Mouse (Mus musculus): ENCODE results near the gene Atp6v1b1. TPM values are rescaled to one million over a fixed set of nuclear protein-coding genes. Genes with fewer than 3 reads are reported as not detected.

Atp6v1b1 gene
- total and polyA plus RNA-seq, 2 experiments from 2014 or later: 4.1 TPM; not detected in 1

GRCm38 (mm10) chr6:83704701-83705100 is 38.1 kb upstream of the Atp6v1b1 start:
- no peak overlapping the region for H3K4me3 ChIP-seq (ENCODE audit: low read depth, low read length)
- ATAC-seq (ENCODE audit: insufficient read depth, low read depth) (no peak), DNase-seq (ENCODE audit: low spot score) (no peak)
- H3K27ac ChIP-seq (ENCODE audit: low read depth): no peak overlapping the region
- H3K27me3 ChIP-seq (ENCODE audit: control insufficient read depth, insufficient read depth, low read length): peaks cover 96% of the 10 kb centered on the region
- WGBS: 23% methylated on average over 5 of the region's 5 CpGs
- H3K4me2 ChIP-seq (ENCODE audit: low read depth, low read length): no peak overlapping the region
- H3K36me3 ChIP-seq (replicated peaks; ENCODE audit: control insufficient read depth, insufficient read depth, low read length): no peaks in the 10 kb centered on the region
- no peaks in the 10 kb centered on the region for H3K9me3 ChIP-seq (replicated peaks; ENCODE audit: control insufficient read depth, low read length)
- H3K9ac ChIP-seq (replicated peaks; ENCODE audit: low read depth, low read length): no peak overlapping the region
- H3K4me1 ChIP-seq (ENCODE audit: control insufficient read depth, insufficient read depth): no peaks in the 10 kb centered on the region
- TF ChIP-seq EP300 (IDR thresholded peaks at IDR 0.05; ENCODE audit: low read depth) (no peak), CTCF (IDR thresholded peaks at IDR 0.05; ENCODE audit: low read depth) (no peak)

DNA sequence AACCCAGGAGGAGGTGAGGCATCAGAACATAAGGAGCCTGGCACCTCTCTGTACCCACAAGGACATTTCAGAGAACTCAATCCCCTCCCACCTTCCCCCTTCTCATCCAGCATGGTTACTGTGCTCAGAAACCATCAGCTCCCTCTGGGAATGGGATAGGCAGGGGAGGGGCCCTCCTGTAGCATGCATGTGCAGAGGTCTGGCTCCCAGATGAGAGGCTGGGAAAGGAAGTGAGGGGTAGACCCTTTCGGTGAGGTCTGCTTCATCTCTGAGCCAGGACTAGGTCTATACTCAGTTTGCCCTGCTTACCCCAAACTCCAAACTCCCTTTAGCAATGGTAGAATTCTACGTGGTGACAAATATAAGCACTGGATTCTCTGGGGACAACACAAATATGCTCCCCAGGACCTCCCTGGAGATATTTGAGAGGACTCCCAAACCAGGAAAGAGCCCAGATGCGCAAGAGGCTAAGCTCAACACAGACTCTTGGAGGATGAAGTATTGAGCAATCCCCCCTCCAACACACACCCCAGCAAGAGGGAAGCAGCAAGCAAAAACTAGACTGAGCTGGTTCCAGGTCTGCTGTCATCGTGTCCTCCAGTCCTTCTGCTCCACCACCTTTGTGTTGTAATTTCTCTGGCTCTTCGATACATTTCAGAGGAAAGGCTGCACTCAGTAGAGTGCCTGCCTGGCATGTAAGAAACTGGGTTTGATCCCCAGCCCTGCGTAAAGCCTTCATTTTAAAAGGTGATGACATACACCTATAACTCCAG is 34.9 kb upstream of the Atp6v1b1 start:
- Histone ChIP-seq H3K4me2 (ENCODE audit: low read depth, low read length) (no peak overlapping the region), H3K27me3 (ENCODE audit: control insufficient read depth, insufficient read depth, low read length) (peaks cover 100% of the 10 kb centered on the region), H3K4me1 (ENCODE audit: control insufficient read depth, insufficient read depth) (peaks cover 9% of the 10 kb centered on the region), H3K9me3 (replicated peaks; ENCODE audit: control insufficient read depth, low read length) (no peaks in the 10 kb centered on the region), H3K36me3 (replicated peaks; ENCODE audit: control insufficient read depth, insufficient read depth, low read length) (no peaks in the 10 kb centered on the region), H3K9ac (replicated peaks; ENCODE audit: low read depth, low read length) (no peak overlapping the region), H3K4me3 (ENCODE audit: low read depth, low read length) (no peak overlapping the region), H3K27ac (ENCODE audit: low read depth) (no peak overlapping the region)
- DNase-seq (ENCODE audit: low spot score) (no peak), ATAC-seq (ENCODE audit: insufficient read depth, low read depth) (no peak)
- TF ChIP-seq EP300 (IDR thresholded peaks at IDR 0.05; ENCODE audit: low read depth) (no peak), CTCF (IDR thresholded peaks at IDR 0.05; ENCODE audit: low read depth) (no peak)
- 9% methylated on average over 6 of the region's 6 CpGs for WGBS

DNA sequence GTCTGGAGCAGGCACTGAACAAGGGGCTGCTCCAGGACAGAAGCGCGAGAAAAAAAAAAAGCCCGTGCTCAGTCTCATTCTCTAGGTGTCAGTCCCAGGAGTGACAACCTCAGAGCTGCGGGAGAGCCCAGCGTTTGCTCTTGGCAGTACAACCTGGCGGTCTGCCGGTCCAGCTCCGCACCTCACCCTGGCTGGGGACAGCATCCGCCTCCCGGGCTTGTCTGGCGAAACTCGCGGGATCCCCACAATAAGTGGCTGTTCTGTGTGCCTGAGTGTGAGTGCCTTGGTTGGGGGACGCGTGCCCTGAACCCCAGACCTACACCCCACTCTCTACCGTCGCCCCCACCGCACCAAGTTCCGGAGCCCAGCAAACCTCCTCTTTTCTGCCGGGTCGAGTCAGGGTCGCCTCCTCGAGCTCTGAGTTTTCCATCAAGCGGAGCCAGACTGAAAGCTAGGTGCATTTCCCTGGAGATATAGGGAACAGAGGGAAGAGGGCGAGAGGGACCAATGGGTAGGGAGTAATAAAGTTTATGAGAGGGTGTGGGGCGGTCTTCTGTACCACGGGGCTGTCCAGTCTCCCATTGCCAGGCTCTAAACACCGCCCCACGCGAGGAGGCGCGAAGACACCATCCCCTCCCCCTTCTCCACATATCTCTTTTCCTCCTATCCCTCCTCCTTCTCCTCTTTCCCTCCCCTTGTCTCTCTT is 32.3 kb upstream of the Atp6v1b1 start:
- Histone ChIP-seq H3K36me3 (replicated peaks; ENCODE audit: control insufficient read depth, insufficient read depth, low read length) (no peaks in the 10 kb centered on the region), H3K4me3 (ENCODE audit: low read depth, low read length) (peak overlapping the region; percentile 46), H3K9me3 (replicated peaks; ENCODE audit: control insufficient read depth, low read length) (no peaks in the 10 kb centered on the region), H3K27me3 (ENCODE audit: control insufficient read depth, insufficient read depth, low read length) (peaks cover 100% of the 10 kb centered on the region), H3K27ac (ENCODE audit: low read depth) (no peak overlapping the region), H3K9ac (replicated peaks; ENCODE audit: low read depth, low read length) (no peak overlapping the region), H3K4me2 (ENCODE audit: low read depth, low read length) (peak overlapping the region; percentile 62), H3K4me1 (ENCODE audit: control insufficient read depth, insufficient read depth) (peaks cover 9% of the 10 kb centered on the region)
- TF ChIP-seq CTCF (IDR thresholded peaks at IDR 0.05; ENCODE audit: low read depth) (no peak), EP300 (IDR thresholded peaks at IDR 0.05; ENCODE audit: low read depth) (no peak)
- ATAC-seq (ENCODE audit: insufficient read depth, low read depth): peak; percentile 19; the same call in 1 of the 2 replicates
- DNase-seq (ENCODE audit: low spot score): no peak
- WGBS: under 1% methylated on average over 32 of the region's 32 CpGs

GRCm38 (mm10) chr6:83711067-83711675 is 31.6 kb upstream of the Atp6v1b1 start, which contains the start of gene Vax2:
TSS of gene Vax2 (plus strand) at chr6:83711264.
- H3K4me2 ChIP-seq (ENCODE audit: low read depth, low read length): peak within 1 kb of the TSS; percentile 62
- ATAC-seq (ENCODE audit: insufficient read depth, low read depth) (peak; percentile 75), DNase-seq (ENCODE audit: low spot score) (no peak)
- H3K27ac ChIP-seq (ENCODE audit: low read depth): no peak within 1 kb of the TSS
- peaks cover 9% of the 10 kb centered on the region for H3K4me1 ChIP-seq (ENCODE audit: control insufficient read depth, insufficient read depth)
- no peaks in the 10 kb centered on the region for H3K9me3 ChIP-seq (replicated peaks; ENCODE audit: control insufficient read depth, low read length)
- whole genome bisulfite sequencing: under 1% methylated on average over 45 of the region's 46 CpGs
- no peak within 1 kb of the TSS for H3K9ac ChIP-seq (replicated peaks; ENCODE audit: low read depth, low read length)
- peaks cover 100% of the 10 kb centered on the region for H3K27me3 ChIP-seq (ENCODE audit: control insufficient read depth, insufficient read depth, low read length)
- no peaks in the 10 kb centered on the region for H3K36me3 ChIP-seq (replicated peaks; ENCODE audit: control insufficient read depth, insufficient read depth, low read length)
- TF ChIP-seq CTCF (IDR thresholded peaks at IDR 0.05; ENCODE audit: low read depth) (no peak), EP300 (IDR thresholded peaks at IDR 0.05; ENCODE audit: low read depth) (no peak)
- H3K4me3 ChIP-seq (ENCODE audit: low read depth, low read length): peak within 1 kb of the TSS; percentile 46

- 3% methylated on average over 45 of the region's 45 CpGs for WGBS
- no peak overlapping the region for H3K27ac ChIP-seq (ENCODE audit: low read depth)
- peak overlapping the region; percentile 62 for H3K4me2 ChIP-seq (ENCODE audit: low read depth, low read length)
- no peak overlapping the region for H3K9ac ChIP-seq (replicated peaks; ENCODE audit: low read depth, low read length)
- peak overlapping the region; percentile 46 for H3K4me3 ChIP-seq (ENCODE audit: low read depth, low read length)
- DNase-seq (ENCODE audit: low spot score): no peak
- TF ChIP-seq CTCF (IDR thresholded peaks at IDR 0.05; ENCODE audit: low read depth): no peak
- TF ChIP-seq EP300 (IDR thresholded peaks at IDR 0.05; ENCODE audit: low read depth): no peak
- no peaks in the 10 kb centered on the region for H3K36me3 ChIP-seq (replicated peaks; ENCODE audit: control insufficient read depth, insufficient read depth, low read length)
- H3K27me3 ChIP-seq (ENCODE audit: control insufficient read depth, insufficient read depth, low read length): peaks cover 100% of the 10 kb centered on the region
- H3K9me3 ChIP-seq (replicated peaks; ENCODE audit: control insufficient read depth, low read length): no peaks in the 10 kb centered on the region
- peaks cover 9% of the 10 kb centered on the region for H3K4me1 ChIP-seq (ENCODE audit: control insufficient read depth, insufficient read depth)
- ATAC-seq (ENCODE audit: insufficient read depth, low read depth): no peak
Measured at GRCm38 (mm10) chr6:83711725-83712475, 30.9 kb upstream of the Atp6v1b1 start.
